Mouse (Mus musculus): ENCODE measurements around the gene Exoc3l2.

DNA sequence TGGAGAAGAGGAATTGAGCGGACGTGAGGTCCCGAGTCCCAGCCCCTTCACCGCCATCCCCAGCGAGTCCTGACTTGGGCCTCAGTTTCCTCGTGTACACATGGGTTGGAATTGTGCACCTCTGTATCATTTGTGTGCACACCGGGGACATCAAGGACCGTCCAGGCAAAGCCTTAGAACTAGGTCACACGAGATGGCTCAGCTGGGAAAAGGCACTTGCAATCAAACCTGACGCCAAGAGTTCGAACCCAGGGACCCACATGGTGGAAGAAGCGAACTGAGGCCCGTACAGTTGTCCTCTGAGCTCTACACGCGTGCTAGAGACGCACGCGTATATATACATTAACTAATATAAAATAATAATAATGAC is 44.5 kb downstream of the Exoc3l2 start:
- TF ChIP-seq CTCF (IDR thresholded peaks at IDR 0.05; ENCODE audit: control insufficient read depth, insufficient read depth, insufficient read length) (no peak), MYOG (IDR thresholded peaks at IDR 0.05; ENCODE audit: control insufficient read depth, extremely low read depth, insufficient read length) (no peak), USF1 (IDR thresholded peaks at IDR 0.05; ENCODE audit: low read depth) (no peak)
